Mouse (Mus musculus): Measurements from ENCODE around the gene Nmnat2. TPM values are rescaled to one million over a fixed set of nuclear protein-coding genes. Genes with fewer than 3 reads are reported as not detected.

Gene Nmnat2
- polyA plus RNA-seq, 1 experiment from 2014 or later, result not detected

GRCm38 (mm10) chr1:153139635-153140034 is 184.8 kb downstream of the Nmnat2 start:
- Histone ChIP-seq H3K27ac (no peak overlapping the region), H3K36me3 (ENCODE audit: inconsistent target) (no peaks in the 10 kb centered on the region), H3K79me2 (ENCODE audit: inconsistent target) (no peaks in the 10 kb centered on the region), H3K4me3 (ENCODE audit: inconsistent target) (no peak overlapping the region)
- WGBS (ENCODE audit: missing documents), result 89% methylated on average over 7 of the region's 7 CpGs

- 91% methylated on average over 11 of the region's 11 CpGs for WGBS (ENCODE audit: missing documents)
- Histone ChIP-seq H3K36me3 (ENCODE audit: inconsistent target) (no peaks in the 10 kb centered on the region), H3K79me2 (ENCODE audit: inconsistent target) (no peaks in the 10 kb centered on the region), H3K4me3 (ENCODE audit: inconsistent target) (no peak overlapping the region), H3K27ac (no peak overlapping the region)
These were observed 185.5 kb downstream of the Nmnat2 start for GRCm38 (mm10) chr1:153140265-153140664.

GRCm38 (mm10) chr1:153140747-153141228 is 186.0 kb downstream of the Nmnat2 start:
- WGBS (ENCODE audit: missing documents), result 9% methylated on average over 8 of the region's 8 CpGs
- no peak overlapping the region for H3K4me3 ChIP-seq (ENCODE audit: inconsistent target)
- no peaks in the 10 kb centered on the region for H3K79me2 ChIP-seq (ENCODE audit: inconsistent target)
- H3K36me3 ChIP-seq (ENCODE audit: inconsistent target), result no peaks in the 10 kb centered on the region
- no peak overlapping the region for H3K27ac ChIP-seq

GRCm38 (mm10) chr1:153144021-153144420 is 189.2 kb downstream of the Nmnat2 start:
- Histone ChIP-seq H3K4me3 (ENCODE audit: inconsistent target) (no peak overlapping the region), H3K27ac (no peak overlapping the region), H3K79me2 (ENCODE audit: inconsistent target) (no peaks in the 10 kb centered on the region), H3K36me3 (ENCODE audit: inconsistent target) (no peaks in the 10 kb centered on the region)
- 86% methylated on average over 11 of the region's 11 CpGs for WGBS (ENCODE audit: missing documents)

GRCm38 (mm10) chr1:153145791-153146190 is 191.0 kb downstream of the Nmnat2 start:
- Histone ChIP-seq H3K4me3 (ENCODE audit: inconsistent target) (no peak overlapping the region), H3K27ac (no peak overlapping the region), H3K79me2 (ENCODE audit: inconsistent target) (no peaks in the 10 kb centered on the region), H3K36me3 (ENCODE audit: inconsistent target) (no peaks in the 10 kb centered on the region)
- 83% methylated on average over 5 of the region's 5 CpGs for WGBS (ENCODE audit: missing documents)

- no peaks in the 10 kb centered on the region for H3K36me3 ChIP-seq (ENCODE audit: inconsistent target)
- 84% methylated on average over 7 of the region's 7 CpGs for WGBS (ENCODE audit: missing documents)
These were observed 197.8 kb downstream of the Nmnat2 start for GRCm38 (mm10) chr1:153152594-153152993.

GRCm38 (mm10) chr1:153153619-153154137 is 198.9 kb downstream of the Nmnat2 start:
- 88% methylated on average over 10 of the region's 10 CpGs for WGBS (ENCODE audit: missing documents)
- Histone ChIP-seq H3K4me3 (ENCODE audit: inconsistent target) (no peak overlapping the region), H3K36me3 (ENCODE audit: inconsistent target) (no peaks in the 10 kb centered on the region), H3K79me2 (ENCODE audit: inconsistent target) (no peaks in the 10 kb centered on the region), H3K27ac (no peak overlapping the region)

More at GRCm38 (mm10) chr1:153152594-153152993, 197.8 kb downstream of the Nmnat2 start:
- Histone ChIP-seq H3K27ac (no peak overlapping the region), H3K79me2 (ENCODE audit: inconsistent target) (no peaks in the 10 kb centered on the region), H3K4me3 (ENCODE audit: inconsistent target) (no peak overlapping the region)

- 92% methylated on average over 8 of the region's 8 CpGs for WGBS (ENCODE audit: missing documents)
- no peaks in the 10 kb centered on the region for H3K79me2 ChIP-seq (ENCODE audit: inconsistent target)
These were observed 200.6 kb downstream of the Nmnat2 start for GRCm38 (mm10) chr1:153155364-153155763.

GRCm38 (mm10) chr1:153157021-153157623 is 202.3 kb downstream of the Nmnat2 start:
- no peaks in the 10 kb centered on the region for H3K79me2 ChIP-seq (ENCODE audit: inconsistent target)
- H3K36me3 ChIP-seq (ENCODE audit: inconsistent target), result no peaks in the 10 kb centered on the region
- H3K4me3 ChIP-seq (ENCODE audit: inconsistent target), result no peak overlapping the region
- 86% methylated on average over 5 of the region's 5 CpGs for WGBS (ENCODE audit: missing documents)
- H3K27ac ChIP-seq, result no peak overlapping the region

More at GRCm38 (mm10) chr1:153155364-153155763, 200.6 kb downstream of the Nmnat2 start:
- H3K4me3 ChIP-seq (ENCODE audit: inconsistent target), result no peak overlapping the region
- H3K27ac ChIP-seq, result no peak overlapping the region
- H3K36me3 ChIP-seq (ENCODE audit: inconsistent target), result no peaks in the 10 kb centered on the region

- Histone ChIP-seq H3K79me2 (ENCODE audit: inconsistent target) (no peaks in the 10 kb centered on the region), H3K4me3 (ENCODE audit: inconsistent target) (no peak overlapping the region), H3K36me3 (ENCODE audit: inconsistent target) (no peaks in the 10 kb centered on the region), H3K27ac (no peak overlapping the region)
- WGBS (ENCODE audit: missing documents), result 96% methylated on average over 4 of the region's 4 CpGs
These were observed 204.3 kb downstream of the Nmnat2 start for GRCm38 (mm10) chr1:153159137-153159536.

GRCm38 (mm10) chr1:153163831-153164230 is 209.0 kb downstream of the Nmnat2 start:
- Histone ChIP-seq H3K27ac (no peak overlapping the region), H3K36me3 (ENCODE audit: inconsistent target) (no peaks in the 10 kb centered on the region), H3K79me2 (ENCODE audit: inconsistent target) (no peaks in the 10 kb centered on the region), H3K4me3 (ENCODE audit: inconsistent target) (no peak overlapping the region)
- WGBS (ENCODE audit: missing documents), result 94% methylated on average over 3 of the region's 3 CpGs

GRCm38 (mm10) chr1:153168293-153168692 is 213.5 kb downstream of the Nmnat2 start:
- 100% methylated on average over 4 of the region's 5 CpGs for WGBS (ENCODE audit: missing documents)
- Histone ChIP-seq H3K4me3 (ENCODE audit: inconsistent target) (no peak overlapping the region), H3K79me2 (ENCODE audit: inconsistent target) (no peaks in the 10 kb centered on the region), H3K27ac (no peak overlapping the region), H3K36me3 (ENCODE audit: inconsistent target) (no peaks in the 10 kb centered on the region)

Other genes starting within 250 kb of the Nmnat2 start
- gene Apobec4, start 204.4 kb upstream of the Nmnat2 start, polyA plus RNA-seq (2018), result not detected in 3 replicates
- 38.0 to 74.0 TPM (median 62.2 TPM) in 3 replicates for gene Rgl1, start 188.6 kb upstream of the Nmnat2 start, polyA plus RNA-seq (2018)
- 466 to 600 TPM (median 492 TPM) in 3 replicates for gene Arpc5, start 188.5 kb upstream of the Nmnat2 start, polyA plus RNA-seq (2018)
- gene Ncf2, start 154.8 kb upstream of the Nmnat2 start, polyA plus RNA-seq (2018), result 145 to 195 TPM (median 164 TPM) in 3 replicates
- gene Smg7, start 52.3 kb upstream of the Nmnat2 start, polyA plus RNA-seq (2018), result 23.4 to 28.9 TPM (median 25.1 TPM) in 3 replicates
- not detected in 3 replicates for gene Lamc2, start 231.5 kb downstream of the Nmnat2 start, polyA plus RNA-seq (2018)